Mouse (Mus musculus) midbrain, postnatal 0 days (tissue): Measurements from ENCODE around the gene Rsph14. TPM values are rescaled to one million over a fixed set of nuclear protein-coding genes. Genes with fewer than 3 reads are reported as not detected.

Experiments
- ATAC-seq: fragments of 200-750 bp; cut with Nextera tagmentation; 2 replicates; pipeline ENCODE4 v1.8.0; 2017; ENCODE audit warnings: moderate number of reproducible peaks, mild to moderate bottlenecking, moderate TSS enrichment, moderate library complexity; ENCODE audit not compliant: low FRiP score
- DNase-seq: peaks from one replicate; pipeline ENCODE4 v3.0.0-alpha.2; 2015; ENCODE audit warnings: low spot score
- H3K27ac ChIP-seq: fragments of 300-500 bp; sonication (generic); 2 replicates; pipeline ENCODE4 v1.5.1; 2014; ENCODE audit warnings: low read depth, mild to moderate bottlenecking, low read length, mixed read lengths
- H3K27me3 ChIP-seq: fragments of 300-500 bp; sonication (generic); 2 replicates; pipeline ENCODE4 v1.6.1; 2014; ENCODE audit warnings: low read length, control low read depth, mixed read lengths; ENCODE audit not compliant: insufficient read depth
- H3K36me3 ChIP-seq: fragments of 300-500 bp; sonication (generic); 2 replicates; pipeline ENCODE4 v1.6.1; 2014; ENCODE audit warnings: low read length, control low read depth, mixed read lengths; ENCODE audit not compliant: insufficient read depth
- H3K4me1 ChIP-seq: fragments of 300-500 bp; sonication (generic); 2 replicates; pipeline ENCODE4 v1.6.1; 2014; ENCODE audit warnings: mild to moderate bottlenecking, control low read depth, antibody characterized with exemption, low read length, mixed read lengths; ENCODE audit not compliant: insufficient read depth
- H3K4me2 ChIP-seq: fragments of 300-500 bp; sonication (generic); 2 replicates; pipeline ENCODE4 v1.6.1; 2014; ENCODE audit warnings: low read depth, mild to moderate bottlenecking, low read length, mixed read lengths; ENCODE audit not compliant: poor library complexity, severe bottlenecking
- H3K4me3 ChIP-seq: fragments of 300-500 bp; sonication (generic); 2 replicates; pipeline ENCODE4 v1.5.1; 2014; ENCODE audit warnings: low read depth, mild to moderate bottlenecking, low read length, moderate library complexity
- H3K9ac ChIP-seq: fragments of 300-500 bp; sonication (generic); replicated peaks from 2 replicates; pipeline ENCODE4 v1.6.1; 2014; ENCODE audit warnings: mild to moderate bottlenecking, low read length, moderate library complexity, mixed read lengths; ENCODE audit not compliant: poor library complexity, severe bottlenecking
- H3K9me3 ChIP-seq: fragments of 300-500 bp; sonication (generic); 2 replicates; pipeline ENCODE4 v1.6.1; 2016; ENCODE audit warnings: low read length, control low read depth
- CTCF ChIP-seq: IDR thresholded peaks from 2 replicates; pipeline ENCODE4 v1.5.1; 2016; ENCODE audit warnings: antibody characterized with exemption, mild to moderate bottlenecking
- WGBS: fragments of 180-500 bp; shearing (Covaris S2); extraction: QIAGEN DNeasy Blood & Tissue Kit; methylation state at CpG from one replicate; pipeline ENCODE4 v1.1.7; 2014; 5-methylcytosine and 5-hydroxymethylcytosine counted together
- polyA plus RNA-seq: library from polyadenylated mRNA; unstranded; fragments of >200 nt; fragmentation: Nextera tagmentation; extraction: Ambion mirVana; gene quantifications from 2 replicates; pipeline ENCODE4 v1.2.1, GENCODE M21; 2015
- total RNA-seq: library from RNA; depleted of rRNA; stranded (reverse); fragments of >200 nt; gene quantifications from 2 replicates; pipeline ENCODE4 v1.2.3, GENCODE M21; 2014

The Rsph14 gene
- total and polyA plus RNA-seq, 2 experiments from 2014 or later = 0.27 to 1.2 TPM

DNA sequence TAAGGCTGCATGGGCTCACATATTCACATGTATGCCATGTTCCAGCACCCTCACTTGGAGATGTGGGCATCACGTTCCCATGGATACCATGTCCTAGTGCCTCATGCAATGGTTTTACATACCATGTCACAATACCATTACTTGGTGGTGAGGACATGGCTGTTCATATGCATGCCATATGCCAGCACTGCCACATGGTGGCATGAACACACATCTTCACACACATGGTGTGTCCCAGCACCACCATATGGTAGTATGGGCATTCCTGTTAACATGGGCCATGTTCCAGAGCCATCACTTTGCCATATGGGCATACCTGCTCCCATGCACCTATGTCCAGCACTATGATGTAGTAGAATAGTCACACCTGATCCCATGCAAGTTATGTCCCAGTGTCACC, 91.6 kb downstream of the Rsph14 start:
- no peak overlapping the region for H3K27ac ChIP-seq
- no peak; the same call in none of the 2 replicates for TF ChIP-seq CTCF
- 97% methylated on average over 1 of the region's 1 CpGs for WGBS
- H3K4me3 ChIP-seq = no peak overlapping the region
- no peak for ATAC-seq
- H3K4me1 ChIP-seq = no peaks in the 10 kb centered on the region
- H3K4me2 ChIP-seq = no peak overlapping the region
- DNase-seq = no peak
- H3K9ac ChIP-seq = no peak overlapping the region
- no peaks in the 10 kb centered on the region for H3K36me3 ChIP-seq
- no peaks in the 10 kb centered on the region for H3K9me3 ChIP-seq
- H3K27me3 ChIP-seq = no peaks in the 10 kb centered on the region

DNA sequence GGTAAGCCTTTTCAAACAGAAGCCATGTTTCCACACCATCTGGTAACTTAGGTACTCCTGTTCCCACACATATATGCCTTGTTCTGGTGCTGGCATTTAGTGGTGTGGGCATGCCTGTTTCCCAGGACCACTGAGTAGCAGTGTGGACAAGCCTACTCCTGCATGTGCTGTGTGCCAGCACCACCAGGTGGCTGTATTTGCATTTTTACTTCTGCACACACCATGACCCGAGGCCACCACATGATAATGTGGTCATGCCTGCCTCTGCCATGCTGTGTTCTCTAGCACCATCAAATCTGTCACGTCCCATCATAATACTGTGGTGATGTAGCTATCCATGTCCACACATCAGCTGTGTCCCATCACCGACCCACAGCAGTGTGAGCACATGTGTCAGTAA, 93.1 kb downstream of the Rsph14 start:
- 0 out of 2 replicates have a peak, but pooled peaks have one; percentile 36 for ATAC-seq
- peak; percentile 72 for TF ChIP-seq CTCF
- H3K27me3 ChIP-seq = no peaks in the 10 kb centered on the region

DNA sequence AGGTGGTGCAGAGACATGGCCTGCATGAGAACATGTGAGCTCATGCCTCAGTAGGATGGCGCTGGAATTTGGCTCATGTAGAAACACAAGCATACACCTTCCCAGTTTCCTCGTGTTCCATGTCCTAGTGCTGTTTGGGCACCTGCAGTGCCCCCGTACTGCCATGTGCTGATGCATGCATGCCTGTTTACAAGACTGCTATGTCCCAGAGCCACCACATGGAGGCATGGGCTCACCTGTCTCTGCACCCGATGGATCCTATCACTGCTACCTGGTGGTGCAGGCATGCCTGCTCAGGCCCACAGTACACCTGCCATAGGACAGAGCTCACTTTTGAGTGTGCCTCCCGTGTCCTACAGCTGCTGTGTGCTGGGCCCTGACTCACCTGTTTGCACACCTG, 94.0 kb downstream of the Rsph14 start:
- WGBS = 78% methylated on average over 5 of the region's 5 CpGs
- TF ChIP-seq CTCF = peak; percentile 47
- Histone ChIP-seq H3K9ac (no peak overlapping the region), H3K9me3 (no peaks in the 10 kb centered on the region), H3K27ac (no peak overlapping the region), H3K4me3 (no peak overlapping the region), H3K36me3 (no peaks in the 10 kb centered on the region), H3K4me1 (no peaks in the 10 kb centered on the region), H3K4me2 (no peak overlapping the region), H3K27me3 (no peaks in the 10 kb centered on the region)
- DNase-seq = no peak
- ATAC-seq = no peak

More for the DNA sequence above, 93.1 kb downstream of the Rsph14 start:
- Histone ChIP-seq H3K9ac (no peak overlapping the region), H3K4me2 (no peak overlapping the region), H3K27ac (no peak overlapping the region), H3K4me3 (no peak overlapping the region), H3K9me3 (no peaks in the 10 kb centered on the region), H3K4me1 (no peaks in the 10 kb centered on the region), H3K36me3 (no peaks in the 10 kb centered on the region)
- 63% methylated on average over 3 of the region's 3 CpGs for WGBS
- peak; percentile 51 for DNase-seq

DNA sequence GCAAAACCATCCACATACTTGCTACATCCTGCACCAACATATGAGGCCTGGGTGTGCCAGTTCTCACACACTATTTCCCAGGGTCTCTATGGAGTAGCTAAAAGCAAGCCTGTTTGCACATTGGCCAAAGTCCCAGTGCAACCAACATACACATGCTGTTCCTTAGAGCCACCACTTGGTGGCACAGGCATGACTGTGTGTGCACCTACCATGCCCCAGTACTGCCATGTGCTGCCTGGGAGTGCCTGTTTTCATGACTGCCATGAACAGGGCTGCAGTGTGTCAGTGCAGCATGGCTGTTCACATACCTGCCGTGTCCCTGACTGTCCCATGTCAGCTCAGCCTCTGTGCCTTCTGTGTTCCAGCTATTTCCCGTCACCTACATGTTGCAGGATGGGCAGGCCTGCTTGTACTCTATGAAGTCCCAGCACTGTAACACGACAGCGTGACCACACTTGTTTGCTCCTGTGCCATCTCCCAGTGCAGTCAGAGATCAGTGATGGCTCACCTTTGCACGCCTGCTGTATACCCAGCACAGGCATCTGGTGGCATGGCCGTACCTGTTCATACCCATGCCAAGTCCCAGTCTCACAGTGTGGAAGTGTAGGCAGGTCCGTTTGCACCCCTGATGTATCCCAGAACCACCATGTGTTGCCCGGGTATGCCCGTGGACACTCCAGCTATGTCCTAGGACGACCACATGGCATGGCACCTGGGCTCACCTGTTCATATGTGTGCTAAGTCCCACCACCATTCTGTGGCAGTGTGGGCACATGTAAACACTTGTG, 95.2 kb downstream of the Rsph14 start:
- Histone ChIP-seq H3K4me1 (no peaks in the 10 kb centered on the region), H3K36me3 (no peaks in the 10 kb centered on the region), H3K9ac (no peak overlapping the region), H3K4me2 (no peak overlapping the region), H3K27me3 (no peaks in the 10 kb centered on the region), H3K4me3 (no peak overlapping the region), H3K9me3 (no peaks in the 10 kb centered on the region), H3K27ac (no peak overlapping the region)
- DNase-seq = peak; percentile 79
- TF ChIP-seq CTCF = peak; percentile 79
- WGBS = 79% methylated on average over 10 of the region's 10 CpGs
- ATAC-seq = no peak

DNA sequence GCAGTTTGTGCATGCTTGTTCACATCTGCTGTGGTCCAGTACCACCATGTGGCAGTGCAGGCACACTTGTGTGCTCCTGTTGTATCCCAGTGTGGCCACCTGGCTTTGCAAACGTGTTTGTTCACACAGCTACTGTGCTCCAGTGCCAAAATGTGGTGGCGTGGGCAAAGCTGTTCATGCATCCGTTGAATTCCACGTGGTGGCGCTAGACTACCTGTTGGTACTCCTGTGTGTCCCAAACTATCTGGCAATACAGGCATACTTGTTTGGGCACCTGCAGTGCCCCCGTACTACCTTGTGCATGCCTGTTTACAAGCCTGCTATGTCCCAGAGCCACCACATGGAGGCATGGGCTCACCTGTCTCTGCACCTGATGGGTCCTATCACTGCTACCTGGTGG, 97.4 kb downstream of the Rsph14 start:
- Histone ChIP-seq H3K4me1 (no peaks in the 10 kb centered on the region), H3K9me3 (no peaks in the 10 kb centered on the region), H3K4me3 (no peak overlapping the region), H3K4me2 (no peak overlapping the region), H3K27me3 (no peaks in the 10 kb centered on the region), H3K27ac (no peak overlapping the region), H3K36me3 (no peaks in the 10 kb centered on the region), H3K9ac (no peak overlapping the region)
- 27% methylated on average over 6 of the region's 6 CpGs for WGBS
- DNase-seq = peak; percentile 55
- ATAC-seq = no peak
- peak; percentile 70 for TF ChIP-seq CTCF

DNA sequence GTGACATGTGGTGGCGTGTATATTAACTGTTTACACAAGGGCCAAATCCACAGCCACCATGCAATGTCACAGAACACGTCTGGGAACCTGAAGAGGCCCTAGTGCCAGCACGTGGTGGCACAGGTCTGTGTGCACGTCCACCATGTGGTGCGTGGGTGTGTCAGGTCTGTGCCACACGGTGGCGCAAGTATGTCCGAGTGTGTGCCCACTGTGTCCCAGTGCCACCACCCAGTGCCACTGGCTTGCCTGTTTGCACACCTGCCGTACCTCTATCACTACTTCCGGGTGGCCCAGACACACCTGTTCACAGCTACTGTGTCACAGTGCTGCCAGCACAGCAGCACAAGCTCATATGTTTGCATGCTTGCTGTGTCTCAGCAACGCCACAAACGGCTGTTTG, 97.9 kb downstream of the Rsph14 start:
- Histone ChIP-seq H3K4me3 (no peak overlapping the region), H3K9ac (no peak overlapping the region), H3K4me1 (no peaks in the 10 kb centered on the region), H3K4me2 (no peak overlapping the region), H3K9me3 (no peaks in the 10 kb centered on the region), H3K27me3 (no peaks in the 10 kb centered on the region), H3K27ac (no peak overlapping the region), H3K36me3 (no peaks in the 10 kb centered on the region)
- WGBS = 84% methylated on average over 12 of the region's 12 CpGs
- ATAC-seq (no peak), DNase-seq (no peak)
- TF ChIP-seq CTCF = no peak
